Mouse (Mus musculus): ENCODE data around the gene Olfml1. TPM values are rescaled to one million over a fixed set of nuclear protein-coding genes. Genes with fewer than 3 reads are reported as not detected.

The Olfml1 gene
- 0.74 TPM for polyA plus RNA-seq (2014; fragmentation: Illumina TruSeq; extraction: RNeasy Lipid Tissue Mini Kit (QIAGEN cat#74804); ENCODE audit: low replicate concordance)

DNA sequence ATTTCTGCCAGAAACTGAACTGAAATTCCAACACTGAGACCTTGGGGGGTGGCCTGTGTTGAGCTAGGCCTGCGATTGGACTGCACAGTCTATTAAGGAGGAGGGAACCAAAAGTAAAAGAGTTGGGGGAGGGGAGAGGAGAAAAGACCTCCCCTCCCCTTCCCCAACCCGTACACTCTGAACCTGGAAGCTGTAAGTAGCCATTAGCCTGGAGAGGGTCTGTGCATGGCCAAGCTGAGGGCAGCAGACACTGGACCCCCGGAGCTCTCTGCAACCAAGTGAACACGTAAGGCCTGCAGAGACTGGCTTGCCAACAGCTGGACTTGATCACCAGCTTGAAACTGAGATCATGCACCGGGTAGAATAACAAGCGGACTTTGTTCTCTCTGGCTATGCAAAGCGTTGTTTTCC is at the start of gene Olfml1:
TSS of gene Olfml1 (plus strand) at position 186 of the 411 bp plus-strand sequence.

DNA sequence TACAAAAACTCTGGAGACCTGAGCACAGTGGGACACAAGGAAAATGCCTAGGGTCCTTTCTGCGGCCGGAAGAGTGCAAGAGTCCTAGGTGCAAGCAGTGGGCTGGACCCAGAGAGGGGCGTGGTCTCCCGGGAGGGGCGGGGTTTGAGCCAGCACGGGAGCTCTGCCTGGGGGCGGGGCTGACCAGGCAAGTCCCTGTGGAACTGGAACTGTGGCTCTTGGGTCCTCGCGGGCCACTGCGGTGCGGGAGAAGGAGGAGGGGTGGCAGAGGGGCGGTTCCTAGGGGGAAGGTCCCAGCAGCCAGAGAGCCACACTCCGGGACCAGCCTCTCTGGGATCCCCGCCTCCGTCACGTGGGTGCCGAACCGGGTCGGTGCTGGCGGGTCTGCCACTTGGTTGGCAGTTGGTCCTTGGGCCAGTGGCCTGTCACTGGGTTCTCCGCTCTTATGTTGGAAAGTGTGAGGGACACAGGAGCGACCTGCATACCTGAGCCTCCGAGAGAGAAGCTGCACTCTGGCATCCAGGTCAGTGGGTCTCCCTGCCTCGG is 27.7 kb downstream of the Olfml1 start, which contains the start of gene Ppfibp2:
TSS of gene Ppfibp2 (plus strand) at position 351 of the 546 bp plus-strand sequence.

DNA sequence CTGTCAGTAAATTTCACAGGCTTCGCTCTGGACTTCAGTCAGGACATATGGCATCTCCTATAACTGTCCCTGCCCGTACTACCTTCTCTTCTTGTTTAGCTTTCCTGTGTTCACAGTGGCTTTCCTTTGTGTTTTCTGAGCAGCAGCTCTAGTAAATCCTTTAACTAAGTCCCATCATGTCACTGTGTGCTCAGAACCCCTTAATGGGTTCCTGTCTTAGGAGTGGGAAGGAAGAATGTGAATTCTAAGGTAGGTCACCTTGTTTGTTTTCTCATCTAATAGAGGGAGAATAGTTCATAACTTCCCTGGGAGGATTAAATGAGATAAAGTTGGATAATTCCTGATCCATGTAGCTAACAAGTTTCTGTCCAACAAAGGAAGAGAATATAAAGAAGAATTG is 57.8 kb downstream of the Olfml1 start, which contains the start of gene 5330417H12Rik:
TSS of gene 5330417H12Rik (minus strand) at position 101 of the 400 bp plus-strand sequence.

Other genes starting within 250 kb of the Olfml1 start
- 0.97 TPM for gene Syt9, start 196.7 kb upstream of the Olfml1 start, polyA plus RNA-seq (2014; fragmentation: Illumina TruSeq; extraction: RNeasy Lipid Tissue Mini Kit (QIAGEN cat#74804); ENCODE audit: low replicate concordance)
- 12.3 TPM for gene Ppfibp2, start 27.8 kb downstream of the Olfml1 start, polyA plus RNA-seq (2014; fragmentation: Illumina TruSeq; extraction: RNeasy Lipid Tissue Mini Kit (QIAGEN cat#74804); ENCODE audit: low replicate concordance)
- gene 5330417H12Rik, start 57.7 kb downstream of the Olfml1 start, polyA plus RNA-seq (2014; fragmentation: Illumina TruSeq; extraction: RNeasy Lipid Tissue Mini Kit (QIAGEN cat#74804); ENCODE audit: low replicate concordance): not detected
- gene Cyb5r2, start 190.6 kb downstream of the Olfml1 start, polyA plus RNA-seq (2014; fragmentation: Illumina TruSeq; extraction: RNeasy Lipid Tissue Mini Kit (QIAGEN cat#74804); ENCODE audit: low replicate concordance): not detected
- gene Ovch2, start 233.8 kb downstream of the Olfml1 start, polyA plus RNA-seq (2014; fragmentation: Illumina TruSeq; extraction: RNeasy Lipid Tissue Mini Kit (QIAGEN cat#74804); ENCODE audit: low replicate concordance): not detected
- gene Olfr467, start 244.8 kb downstream of the Olfml1 start, polyA plus RNA-seq (2014; fragmentation: Illumina TruSeq; extraction: RNeasy Lipid Tissue Mini Kit (QIAGEN cat#74804); ENCODE audit: low replicate concordance): not detected

All from small intestine, adult 10 weeks (tissue).